Mouse (Mus musculus) erythroid progenitor cell, adult 5-6 weeks (primary cell): ENCODE results near the gene Bfsp1. TPM values are rescaled to one million over a fixed set of nuclear protein-coding genes. Genes with fewer than 3 reads are reported as not detected.

Source experiments
- ATAC-seq: replicated peaks from 2 replicates; pipeline ENCODE4 v1.8.0; 2016; ENCODE audit warnings: moderate number of reproducible peaks, mild to moderate bottlenecking, moderate TSS enrichment, inconsistent platforms; ENCODE audit not compliant: poor library complexity, low FRiP score, severe bottlenecking
- total RNA-seq, 2 experiments: library from RNA; stranded (forward) in 1 of 2; stranded (reverse) in 1 of 2; fragments of 150-400 nt in 1 of 2; fragments of 186-747, 209-891 nt in 1 of 2; gene quantifications; 2 replicates each; pipeline versions ENCODE4 v1.2.3 to v1.2.4; 2015 to 2017; ENCODE audit warnings: low replicate concordance in 2 of 2

Gene Bfsp1
- total RNA-seq, 2 experiments from 2014 or later: not detected

GRCm38 (mm10) chr2:143806924-143807664 lies 55.9 kb downstream of the Bfsp1 start:
- ATAC-seq: no peak

- ATAC-seq: no peak
Observed at GRCm38 (mm10) chr2:143806140-143806923, 56.6 kb downstream of the Bfsp1 start.

- no peak for ATAC-seq
Observed at GRCm38 (mm10) chr2:143801097-143801496, 61.9 kb downstream of the Bfsp1 start.

DNA sequence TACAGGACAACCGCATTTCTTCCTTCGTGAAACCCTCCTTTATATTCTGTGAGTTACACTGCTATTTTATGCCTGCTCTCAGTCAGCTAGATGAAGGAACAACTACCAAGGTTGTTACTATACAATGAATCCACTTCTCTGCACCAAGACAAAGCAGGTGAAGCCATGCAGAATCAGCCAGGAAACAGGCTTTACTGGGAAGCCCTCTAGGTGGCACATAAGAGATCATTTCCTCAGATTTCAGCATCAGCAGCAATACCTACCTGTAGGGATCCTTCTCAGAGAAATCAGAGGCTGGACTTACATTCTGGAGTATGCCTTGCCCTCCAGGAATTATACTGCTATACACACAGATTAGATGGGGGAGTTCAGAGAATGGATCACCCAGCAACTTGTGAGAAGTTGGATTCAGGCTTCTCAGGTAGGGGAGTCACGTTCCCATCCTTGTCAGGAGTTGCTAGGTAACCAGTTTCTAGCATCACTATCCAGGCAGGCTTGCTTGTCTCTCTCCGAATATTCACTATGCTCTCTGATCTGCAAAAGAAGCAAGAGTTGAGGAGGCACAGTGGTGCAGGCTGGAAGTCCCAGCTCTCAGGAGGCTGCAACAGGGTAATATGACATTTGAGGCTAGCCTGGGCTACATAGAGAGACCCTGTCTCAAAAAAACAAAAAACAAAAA lies 66.5 kb downstream of the Bfsp1 start:
- ATAC-seq: no peak

DNA sequence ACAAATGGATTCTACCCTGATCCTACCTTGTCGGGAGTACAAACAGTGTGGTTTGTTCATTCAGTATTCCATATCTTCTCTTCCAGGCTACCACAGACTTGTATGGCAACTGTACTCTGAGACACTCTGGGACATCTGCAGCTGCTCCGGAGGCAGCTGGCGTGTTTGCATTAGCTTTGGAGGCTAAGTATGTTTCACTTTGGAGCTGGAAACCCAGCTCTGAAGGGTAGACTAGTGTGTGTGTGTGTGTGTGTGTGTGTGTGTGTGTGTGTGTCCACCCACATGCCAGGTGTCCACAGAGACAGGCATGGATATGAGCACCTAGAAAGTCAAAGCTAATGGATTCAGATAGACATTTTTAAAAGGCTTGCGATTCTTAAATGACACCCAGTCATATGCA lies 67.1 kb downstream of the Bfsp1 start:
- no peak for ATAC-seq

DNA sequence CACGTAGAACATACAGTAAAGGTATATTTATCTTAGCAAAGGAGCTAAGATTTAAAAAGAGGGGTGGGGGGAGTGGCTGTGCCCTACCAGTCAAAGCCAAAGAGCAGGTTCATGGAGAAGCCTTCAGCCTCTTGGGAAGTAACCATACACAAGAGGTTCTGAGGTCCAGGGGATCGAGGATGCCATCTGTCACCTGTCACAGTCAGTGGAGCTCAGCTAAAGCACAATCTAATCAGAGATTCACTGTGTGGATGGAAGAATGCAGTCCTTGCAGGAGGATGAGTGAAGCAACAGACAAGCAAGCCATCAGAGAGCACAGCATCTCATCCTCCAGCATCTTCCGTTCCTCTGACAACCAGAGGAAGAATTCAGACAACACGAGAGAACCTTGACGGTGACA lies 73.1 kb downstream of the Bfsp1 start:
- ATAC-seq: no peak

DNA sequence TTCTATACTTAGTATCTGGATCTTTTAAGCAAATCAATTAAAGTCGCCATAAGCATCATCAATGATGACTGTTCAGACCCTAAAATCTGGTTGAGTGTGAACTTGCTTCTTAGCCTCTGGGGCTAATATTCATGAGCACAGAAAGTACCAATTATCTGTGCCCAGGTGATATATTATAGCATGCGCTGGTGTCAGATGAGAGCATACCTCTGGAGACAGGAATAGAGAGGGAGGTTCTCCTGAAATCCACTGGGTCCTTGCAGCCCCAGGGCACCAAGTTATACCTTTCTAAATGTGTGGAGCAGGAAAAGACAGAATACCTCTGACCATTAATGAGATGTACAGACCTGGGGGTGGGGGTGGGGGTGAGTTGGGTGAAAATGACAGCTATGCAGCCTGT lies 82.7 kb downstream of the Bfsp1 start:
- no peak for ATAC-seq

Other genes with a start within 250 kb of the Bfsp1 start
- 103 and 108 TPM in 2 replicates for gene Dstn, start 52.1 kb upstream of the Bfsp1 start, total RNA-seq (2015; ENCODE audit: low replicate concordance)
- gene Dstn, start 52.1 kb upstream of the Bfsp1 start, total RNA-seq (2017; ENCODE audit: low replicate concordance): 58.8 and 72.4 TPM in 2 replicates
- gene Rrbp1, start 148.1 kb upstream of the Bfsp1 start, total RNA-seq (2015; ENCODE audit: low replicate concordance): 37.8 and 52.0 TPM in 2 replicates
- 21.8 and 24.0 TPM in 2 replicates for gene Rrbp1, start 148.1 kb upstream of the Bfsp1 start, total RNA-seq (2017; ENCODE audit: low replicate concordance)
- gene Banf2, start 169.9 kb upstream of the Bfsp1 start, total RNA-seq (2015; ENCODE audit: low replicate concordance): not detected in 2 replicates
- gene Banf2, start 169.9 kb upstream of the Bfsp1 start, total RNA-seq (2017; ENCODE audit: low replicate concordance): not detected in 2 replicates